1 mouse cellular context compared by ENCODE assay signal in genomic region chr5:65354985-65355384, GRCm38 (mm10).
TF ChIP-seq lines count a peak whose summit lies in the region.

No protein-coding gene starts in this region.

TF ChIP-seq in MEL, 35 proteins besides CTCF, POLR2A, EP300 and RAD21:
- TF ChIP-seq RCOR1 (IDR thresholded peaks at IDR 0.05; ENCODE audit: low read depth, low read length): no peak
- TF ChIP-seq SMC3 (IDR thresholded peaks at IDR 0.05; ENCODE audit: low read depth, low read length): peak; percentile 21; the same call in 1 of the 2 replicates
